Mouse (Mus musculus): ENCODE data around the gene Slc1a1. TPM values are rescaled to one million over a fixed set of nuclear protein-coding genes. Genes with fewer than 3 reads are reported as not detected.

Slc1a1 gene
- polyA plus RNA-seq, 1 experiment, result 0.18 TPM

- H3K4me1 ChIP-seq (ENCODE audit: control insufficient read depth, insufficient read depth, insufficient read length), result no peaks in the 10 kb centered on the region
- TF ChIP-seq CTCF (IDR thresholded peaks at IDR 0.05; ENCODE audit: extremely low read depth, insufficient read depth, insufficient read length, insufficient replicate concordance) (no peak), POLR2A (IDR thresholded peaks at IDR 0.05; ENCODE audit: low read depth, low read length) (no peak)
- H3K27me3 ChIP-seq (ENCODE audit: control insufficient read depth, insufficient read depth, low read length), result no peaks in the 10 kb centered on the region
- 48% methylated on average over 4 of the region's 4 CpGs for WGBS
- no peak overlapping the region for H3K4me3 ChIP-seq (ENCODE audit: extremely low read depth, insufficient read depth, insufficient read length)
- no peak overlapping the region for H3K27ac ChIP-seq (ENCODE audit: insufficient read depth, low read length)
- no peaks in the 10 kb centered on the region for H3K36me3 ChIP-seq (ENCODE audit: control insufficient read depth, insufficient read depth, low read length)
- DNase-seq (ENCODE audit: low read depth in 1 of 2, low spot score in 2 of 2), result no peak
These were observed 92.5 kb downstream of the Slc1a1 start for GRCm38 (mm10) chr19:28927396-28927795.

DNA sequence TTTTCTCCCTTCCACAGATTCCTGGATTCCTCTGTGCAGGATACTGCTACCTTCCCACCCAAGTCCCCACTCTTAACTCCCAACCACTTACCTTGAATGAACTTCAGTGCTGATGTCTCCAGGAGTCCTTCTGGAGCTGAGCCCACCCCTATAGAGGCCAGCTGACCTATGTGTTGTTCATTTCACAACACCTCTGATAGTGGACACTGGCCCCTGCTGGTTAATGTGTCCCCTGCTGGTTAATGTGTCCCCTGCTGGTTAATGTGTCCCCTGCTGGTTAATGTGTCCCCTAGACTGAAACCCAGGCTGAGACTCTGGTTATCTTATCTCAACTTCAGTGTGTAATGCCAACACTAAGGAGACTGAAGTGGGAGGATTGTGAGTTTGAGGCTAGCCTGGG, 94.2 kb downstream of the Slc1a1 start:
- Histone ChIP-seq H3K27ac (ENCODE audit: insufficient read depth, low read length) (no peak overlapping the region), H3K27me3 (ENCODE audit: control insufficient read depth, insufficient read depth, low read length) (no peaks in the 10 kb centered on the region), H3K4me3 (ENCODE audit: extremely low read depth, insufficient read depth, insufficient read length) (no peak overlapping the region), H3K36me3 (ENCODE audit: control insufficient read depth, insufficient read depth, low read length) (no peaks in the 10 kb centered on the region), H3K4me1 (ENCODE audit: control insufficient read depth, insufficient read depth, insufficient read length) (no peaks in the 10 kb centered on the region)
- TF ChIP-seq POLR2A (IDR thresholded peaks at IDR 0.05; ENCODE audit: low read depth, low read length), result no peak
- TF ChIP-seq CTCF (IDR thresholded peaks at IDR 0.05; ENCODE audit: extremely low read depth, insufficient read depth, insufficient read length, insufficient replicate concordance), result no peak
- DNase-seq (ENCODE audit: low read depth in 1 of 2, low spot score in 2 of 2), result no peak

GRCm38 (mm10) chr19:28934897-28935296, 100.0 kb downstream of the Slc1a1 start:
- WGBS, result 80% methylated on average over 3 of the region's 3 CpGs
- Histone ChIP-seq H3K27me3 (ENCODE audit: control insufficient read depth, insufficient read depth, low read length) (no peaks in the 10 kb centered on the region), H3K36me3 (ENCODE audit: control insufficient read depth, insufficient read depth, low read length) (no peaks in the 10 kb centered on the region), H3K4me3 (ENCODE audit: extremely low read depth, insufficient read depth, insufficient read length) (no peak overlapping the region), H3K4me1 (ENCODE audit: control insufficient read depth, insufficient read depth, insufficient read length) (no peaks in the 10 kb centered on the region), H3K27ac (ENCODE audit: insufficient read depth, low read length) (no peak overlapping the region)
- no peak for TF ChIP-seq CTCF (IDR thresholded peaks at IDR 0.05; ENCODE audit: extremely low read depth, insufficient read depth, insufficient read length, insufficient replicate concordance)
- TF ChIP-seq POLR2A (IDR thresholded peaks at IDR 0.05; ENCODE audit: low read depth, low read length), result no peak
- no peak for DNase-seq (ENCODE audit: low read depth in 1 of 2, low spot score in 2 of 2)

DNA sequence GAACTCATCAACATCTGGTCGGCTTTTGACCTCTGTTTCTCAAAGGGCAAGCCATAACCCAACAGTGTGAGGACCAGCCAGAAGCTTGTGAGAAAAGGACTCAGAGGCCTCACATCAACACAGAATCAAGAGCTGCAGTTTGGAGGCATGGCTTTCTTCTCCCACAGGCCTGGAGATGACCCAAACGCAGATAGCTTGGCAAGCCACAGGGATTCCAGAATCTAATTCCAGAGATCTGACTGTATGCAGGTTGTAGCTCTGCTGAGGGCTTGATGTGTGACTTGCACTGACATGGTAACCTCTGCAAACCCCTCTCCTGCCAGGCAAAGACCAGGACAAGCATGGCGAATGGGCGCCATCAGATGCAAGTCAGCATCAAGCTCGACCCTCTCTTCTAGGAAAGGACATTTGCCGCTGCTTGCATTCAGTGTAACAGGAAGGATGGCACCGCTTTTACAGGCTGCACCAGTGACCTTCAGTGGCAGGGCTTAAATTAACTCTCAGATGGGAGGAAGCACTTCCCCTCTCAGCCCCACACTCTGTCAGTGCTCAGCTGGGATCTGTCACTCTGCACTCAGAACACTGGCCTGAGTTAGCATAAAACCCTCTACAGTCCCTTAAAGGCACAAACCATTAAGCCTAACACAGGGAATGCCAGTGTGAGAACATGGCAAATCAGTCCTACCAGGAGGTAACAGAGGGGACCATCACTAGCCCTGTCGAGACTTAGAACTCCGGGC, 105.5 kb downstream of the Slc1a1 start:
- H3K36me3 ChIP-seq (ENCODE audit: control insufficient read depth, insufficient read depth, low read length), result no peaks in the 10 kb centered on the region
- H3K27me3 ChIP-seq (ENCODE audit: control insufficient read depth, insufficient read depth, low read length), result no peaks in the 10 kb centered on the region
- no peak for TF ChIP-seq POLR2A (IDR thresholded peaks at IDR 0.05; ENCODE audit: low read depth, low read length)
- no peak for TF ChIP-seq CTCF (IDR thresholded peaks at IDR 0.05; ENCODE audit: extremely low read depth, insufficient read depth, insufficient read length, insufficient replicate concordance)
- H3K27ac ChIP-seq (ENCODE audit: insufficient read depth, low read length), result 0 out of 2 replicates have a peak overlapping the region, but pooled peaks have one; percentile 4
- H3K4me3 ChIP-seq (ENCODE audit: extremely low read depth, insufficient read depth, insufficient read length), result no peak overlapping the region
- no peaks in the 10 kb centered on the region for H3K4me1 ChIP-seq (ENCODE audit: control insufficient read depth, insufficient read depth, insufficient read length)
- 53% methylated on average over 9 of the region's 9 CpGs for WGBS
- no peak for DNase-seq (ENCODE audit: low read depth in 1 of 2, low spot score in 2 of 2)

- no peaks in the 10 kb centered on the region for H3K27me3 ChIP-seq (ENCODE audit: control insufficient read depth, insufficient read depth, low read length)
- TF ChIP-seq POLR2A (IDR thresholded peaks at IDR 0.05; ENCODE audit: low read depth, low read length) (no peak), CTCF (IDR thresholded peaks at IDR 0.05; ENCODE audit: extremely low read depth, insufficient read depth, insufficient read length, insufficient replicate concordance) (no peak)
These were observed 106.4 kb downstream of the Slc1a1 start for GRCm38 (mm10) chr19:28941271-28941670.

GRCm38 (mm10) chr19:28946782-28947181, 111.9 kb downstream of the Slc1a1 start:
- no peaks in the 10 kb centered on the region for H3K4me1 ChIP-seq (ENCODE audit: control insufficient read depth, insufficient read depth, insufficient read length)

More at GRCm38 (mm10) chr19:28941271-28941670, 106.4 kb downstream of the Slc1a1 start:
- no peak for DNase-seq (ENCODE audit: low read depth in 1 of 2, low spot score in 2 of 2)
- 43% methylated on average over 4 of the region's 4 CpGs for WGBS
- H3K36me3 ChIP-seq (ENCODE audit: control insufficient read depth, insufficient read depth, low read length), result no peaks in the 10 kb centered on the region
- no peaks in the 10 kb centered on the region for H3K4me1 ChIP-seq (ENCODE audit: control insufficient read depth, insufficient read depth, insufficient read length)
- no peak overlapping the region for H3K4me3 ChIP-seq (ENCODE audit: extremely low read depth, insufficient read depth, insufficient read length)
- H3K27ac ChIP-seq (ENCODE audit: insufficient read depth, low read length), result no peak overlapping the region

DNA sequence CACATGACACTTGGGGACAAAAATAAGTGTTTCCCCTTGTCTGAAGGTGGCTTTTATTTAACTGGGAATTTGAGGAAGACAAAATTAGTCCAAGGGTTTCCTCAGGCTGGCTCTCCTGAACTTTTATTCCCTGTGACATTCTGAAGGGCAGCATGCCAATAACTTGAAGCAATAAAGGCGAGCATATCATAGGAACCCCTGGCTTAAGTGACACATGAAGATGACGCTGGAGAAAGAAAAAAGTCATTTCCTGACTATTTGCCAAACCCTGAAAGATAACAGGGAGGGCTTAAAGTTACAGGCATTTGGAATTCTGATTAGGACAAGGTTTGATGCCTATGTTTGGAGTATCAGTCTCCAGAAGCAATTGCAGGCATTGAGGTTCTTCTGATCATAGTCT, 112.5 kb downstream of the Slc1a1 start:
- H3K36me3 ChIP-seq (ENCODE audit: control insufficient read depth, insufficient read depth, low read length), result no peaks in the 10 kb centered on the region
- no peaks in the 10 kb centered on the region; the same call in 1 of the 2 replicates for H3K27me3 ChIP-seq (ENCODE audit: control insufficient read depth, insufficient read depth, low read length)
- 65% methylated on average over 2 of the region's 2 CpGs for WGBS
- H3K27ac ChIP-seq (ENCODE audit: insufficient read depth, low read length), result no peak overlapping the region
- no peak overlapping the region for H3K4me3 ChIP-seq (ENCODE audit: extremely low read depth, insufficient read depth, insufficient read length)
- no peaks in the 10 kb centered on the region for H3K4me1 ChIP-seq (ENCODE audit: control insufficient read depth, insufficient read depth, insufficient read length)
- no peak for DNase-seq (ENCODE audit: low read depth in 1 of 2, low spot score in 2 of 2)
- TF ChIP-seq POLR2A (IDR thresholded peaks at IDR 0.05; ENCODE audit: low read depth, low read length), result no peak
- no peak for TF ChIP-seq CTCF (IDR thresholded peaks at IDR 0.05; ENCODE audit: extremely low read depth, insufficient read depth, insufficient read length, insufficient replicate concordance)

More at GRCm38 (mm10) chr19:28946782-28947181, 111.9 kb downstream of the Slc1a1 start:
- 51% methylated on average over 4 of the region's 4 CpGs for WGBS
- DNase-seq (ENCODE audit: low read depth in 1 of 2, low spot score in 2 of 2), result no peak
- no peaks in the 10 kb centered on the region for H3K36me3 ChIP-seq (ENCODE audit: control insufficient read depth, insufficient read depth, low read length)
- no peak overlapping the region for H3K4me3 ChIP-seq (ENCODE audit: extremely low read depth, insufficient read depth, insufficient read length)
- no peak overlapping the region for H3K27ac ChIP-seq (ENCODE audit: insufficient read depth, low read length)
- no peak for TF ChIP-seq CTCF (IDR thresholded peaks at IDR 0.05; ENCODE audit: extremely low read depth, insufficient read depth, insufficient read length, insufficient replicate concordance)
- TF ChIP-seq POLR2A (IDR thresholded peaks at IDR 0.05; ENCODE audit: low read depth, low read length), result no peak
- H3K27me3 ChIP-seq (ENCODE audit: control insufficient read depth, insufficient read depth, low read length), result no peaks in the 10 kb centered on the region; the same call in 1 of the 2 replicates
